Mouse (Mus musculus): ENCODE data around the gene Lrrc74b.

DNA sequence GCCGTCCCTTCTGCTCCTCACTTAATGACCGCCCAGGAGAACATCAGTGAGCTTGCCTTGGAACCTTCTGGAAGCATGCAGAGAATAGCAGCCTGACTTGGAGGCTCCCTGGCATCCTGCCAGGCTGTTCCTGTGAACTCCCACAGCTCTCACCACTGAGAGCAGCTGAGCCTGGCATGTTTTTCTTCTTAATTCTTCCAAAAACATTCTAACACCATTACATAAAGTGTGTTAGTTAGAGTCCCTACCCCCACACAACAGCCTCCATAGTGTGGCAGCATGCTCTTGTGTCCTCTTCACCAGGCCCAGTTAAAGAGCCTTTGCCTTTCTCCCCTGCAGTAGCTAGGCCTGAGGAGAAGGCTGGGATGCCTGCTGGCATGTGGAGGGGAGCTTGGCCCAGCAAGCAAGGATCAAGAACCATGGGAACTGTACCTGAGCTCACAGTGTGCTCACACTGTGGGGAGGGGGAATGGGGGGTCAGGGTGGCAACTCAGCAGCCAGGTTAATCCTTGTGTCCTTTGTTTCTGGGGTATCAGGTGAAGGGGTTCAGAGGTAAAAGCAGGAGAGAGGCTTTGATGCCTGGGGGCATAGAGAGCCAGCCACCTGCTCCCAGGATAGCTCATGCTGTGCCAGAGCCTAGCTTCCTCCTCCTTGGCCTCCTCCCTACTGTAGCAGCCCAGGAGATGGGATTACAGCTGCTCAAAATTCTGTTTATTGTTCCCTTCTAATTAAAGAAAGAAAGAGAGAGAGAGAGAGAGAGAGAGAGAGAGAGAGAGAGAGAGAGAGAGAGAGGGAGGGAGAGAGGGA, 64.3 kb downstream of the Lrrc74b start:
- TF ChIP-seq MAFK (IDR thresholded peaks at IDR 0.05; ENCODE audit: insufficient read depth, low read depth, low read length) (no peak), HCFC1 (IDR thresholded peaks at IDR 0.05; ENCODE audit: borderline replicate concordance, insufficient read depth, low read length) (no peak)
